Mouse (Mus musculus): Measurements from ENCODE around the gene Olfr974. TPM values are rescaled to one million over a fixed set of nuclear protein-coding genes. Genes with fewer than 3 reads are reported as not detected.

Olfr974 gene
- polyA plus RNA-seq, 1 experiment from 2014 or later = not detected

Other genes starting within 250 kb of the Olfr974 start
- gene Olfr149, start 230.4 kb upstream of the Olfr974 start, polyA plus RNA-seq (2015; fragmentation: Nextera tagmentation; extraction: Ambion mirVana) = not detected in 2 replicates
- not detected in 2 replicates for gene Olfr965, start 226.1 kb upstream of the Olfr974 start, polyA plus RNA-seq (2015; fragmentation: Nextera tagmentation; extraction: Ambion mirVana)
- gene Olfr150, start 206.5 kb upstream of the Olfr974 start, polyA plus RNA-seq (2015; fragmentation: Nextera tagmentation; extraction: Ambion mirVana) = not detected in 2 replicates
- not detected in 2 replicates for gene Olfr967, start 191.3 kb upstream of the Olfr974 start, polyA plus RNA-seq (2015; fragmentation: Nextera tagmentation; extraction: Ambion mirVana)
- gene Olfr968, start 154.2 kb upstream of the Olfr974 start, polyA plus RNA-seq (2015; fragmentation: Nextera tagmentation; extraction: Ambion mirVana) = not detected in 2 replicates
- not detected in 2 replicates for gene Olfr969, start 146.6 kb upstream of the Olfr974 start, polyA plus RNA-seq (2015; fragmentation: Nextera tagmentation; extraction: Ambion mirVana)
- not detected in 2 replicates for gene Olfr970, start 128.6 kb upstream of the Olfr974 start, polyA plus RNA-seq (2015; fragmentation: Nextera tagmentation; extraction: Ambion mirVana)
- not detected in 2 replicates for gene Olfr971, start 100.6 kb upstream of the Olfr974 start, polyA plus RNA-seq (2015; fragmentation: Nextera tagmentation; extraction: Ambion mirVana)
- gene Olfr972, start 71.1 kb upstream of the Olfr974 start, polyA plus RNA-seq (2015; fragmentation: Nextera tagmentation; extraction: Ambion mirVana) = not detected in 2 replicates
- not detected in 2 replicates for gene Olfr229, start 30.2 kb upstream of the Olfr974 start, polyA plus RNA-seq (2015; fragmentation: Nextera tagmentation; extraction: Ambion mirVana)
- 0.05 TPM in 1 of 2 replicates, not detected in the other for gene Olfr975, start 14.5 kb downstream of the Olfr974 start, polyA plus RNA-seq (2015; fragmentation: Nextera tagmentation; extraction: Ambion mirVana)
- gene Olfr976, start 23.6 kb downstream of the Olfr974 start, polyA plus RNA-seq (2015; fragmentation: Nextera tagmentation; extraction: Ambion mirVana) = not detected in 2 replicates
- not detected in 2 replicates for gene Olfr978, start 54.6 kb downstream of the Olfr974 start, polyA plus RNA-seq (2015; fragmentation: Nextera tagmentation; extraction: Ambion mirVana)
- gene Olfr979, start 66.0 kb downstream of the Olfr974 start, polyA plus RNA-seq (2015; fragmentation: Nextera tagmentation; extraction: Ambion mirVana) = not detected in 2 replicates
- gene Olfr980, start 72.1 kb downstream of the Olfr974 start, polyA plus RNA-seq (2015; fragmentation: Nextera tagmentation; extraction: Ambion mirVana) = not detected in 2 replicates
- gene Olfr981, start 84.0 kb downstream of the Olfr974 start, polyA plus RNA-seq (2015; fragmentation: Nextera tagmentation; extraction: Ambion mirVana) = not detected in 2 replicates
- not detected in 2 replicates for gene Olfr982, start 136.3 kb downstream of the Olfr974 start, polyA plus RNA-seq (2015; fragmentation: Nextera tagmentation; extraction: Ambion mirVana)
- gene Olfr983, start 156.1 kb downstream of the Olfr974 start, polyA plus RNA-seq (2015; fragmentation: Nextera tagmentation; extraction: Ambion mirVana) = not detected in 2 replicates
- not detected in 2 replicates for gene Olfr984, start 176.7 kb downstream of the Olfr974 start, polyA plus RNA-seq (2015; fragmentation: Nextera tagmentation; extraction: Ambion mirVana)
- gene Olfr985, start 192.7 kb downstream of the Olfr974 start, polyA plus RNA-seq (2015; fragmentation: Nextera tagmentation; extraction: Ambion mirVana) = not detected in 2 replicates
- gene Tmem225, start 210.6 kb downstream of the Olfr974 start, polyA plus RNA-seq (2015; fragmentation: Nextera tagmentation; extraction: Ambion mirVana) = not detected in 2 replicates
- gene Olfr986, start 243.4 kb downstream of the Olfr974 start, polyA plus RNA-seq (2015; fragmentation: Nextera tagmentation; extraction: Ambion mirVana) = not detected in 2 replicates